Mouse (Mus musculus) midbrain, embryonic 15.5 days (tissue): ENCODE data around the gene Dus4l. TPM values are rescaled to one million over a fixed set of nuclear protein-coding genes. Genes with fewer than 3 reads are reported as not detected.

Source experiments
- polyA plus RNA-seq: library from polyadenylated mRNA; unstranded; fragments of >200 nt; fragmentation: Nextera tagmentation; extraction: Ambion mirVana; gene quantifications from 2 replicates; pipeline ENCODE4 v1.2.1, GENCODE M21; 2015

The Dus4l gene
- polyA plus RNA-seq, 1 experiment from 2014 or later: 6.2 TPM

Other genes starting within 250 kb of the Dus4l start
- gene Cbll1, start 155.2 kb downstream of the Dus4l start, polyA plus RNA-seq: 17.9 and 19.8 TPM in 2 replicates
- 0.09 and 0.14 TPM in 2 replicates for gene Slc26a4, start 94.9 kb downstream of the Dus4l start, polyA plus RNA-seq
- 23.5 and 25.7 TPM in 2 replicates for gene Bcap29, start 20.2 kb downstream of the Dus4l start, polyA plus RNA-seq
- 26.1 and 28.4 TPM in 2 replicates for gene Cog5, start within 50 bp of the Dus4l start, polyA plus RNA-seq
- gene Gpr22, start 59.1 kb upstream of the Dus4l start, polyA plus RNA-seq: 19.2 and 22.4 TPM in 2 replicates